Mouse (Mus musculus): ENCODE data around the gene Plpp7. TPM values are rescaled to one million over a fixed set of nuclear protein-coding genes. Genes with fewer than 3 reads are reported as not detected.

Plpp7 gene
- total RNA-seq, 2 experiments from 2014 or later, result 0.33 to 1.2 TPM

- no peak for ATAC-seq (ENCODE audit: poor library complexity, severe bottlenecking)
These were observed 61.3 kb downstream of the Plpp7 start for GRCm38 (mm10) chr2:32156645-32157044.

GRCm38 (mm10) chr2:32157328-32157727 lies 62.0 kb downstream of the Plpp7 start:
- ATAC-seq (ENCODE audit: poor library complexity, severe bottlenecking), result no peak

- no peak for ATAC-seq (ENCODE audit: poor library complexity, severe bottlenecking)
These were observed 63.4 kb downstream of the Plpp7 start for GRCm38 (mm10) chr2:32158616-32159239.

Other genes starting within 250 kb of the Plpp7 start
- not detected in 2 replicates for gene Fibcd1, start 249.5 kb upstream of the Plpp7 start, total RNA-seq (2015)
- gene Fibcd1, start 249.5 kb upstream of the Plpp7 start, total RNA-seq (2017), result 0.04 TPM in 1 of 2 replicates, not detected in the other
- gene Lamc3, start 208.2 kb upstream of the Plpp7 start, total RNA-seq (2015), result not detected in 2 replicates
- gene Lamc3, start 208.2 kb upstream of the Plpp7 start, total RNA-seq (2017), result not detected in 2 replicates
- gene Aif1l, start 145.4 kb upstream of the Plpp7 start, total RNA-seq (2015), result 0.16 TPM in 1 of 2 replicates, not detected in the other
- 2.1 TPM in 1 of 2 replicates, not detected in the other for gene Aif1l, start 145.4 kb upstream of the Plpp7 start, total RNA-seq (2017)
- gene Nup214, start 121.1 kb upstream of the Plpp7 start, total RNA-seq (2015), result 51.5 and 69.1 TPM in 2 replicates
- 32.0 and 37.7 TPM in 2 replicates for gene Nup214, start 121.1 kb upstream of the Plpp7 start, total RNA-seq (2017)
- 14.4 and 14.7 TPM in 2 replicates for gene Fam78a, start 10.7 kb upstream of the Plpp7 start, total RNA-seq (2015)
- 11.7 and 13.1 TPM in 2 replicates for gene Fam78a, start 10.7 kb upstream of the Plpp7 start, total RNA-seq (2017)
- 26.9 and 27.2 TPM in 2 replicates for gene Prrc2b, start 55.6 kb downstream of the Plpp7 start, total RNA-seq (2015)
- gene Prrc2b, start 55.6 kb downstream of the Plpp7 start, total RNA-seq (2017), result 11.5 and 13.9 TPM in 2 replicates
- gene Pomt1, start 141.1 kb downstream of the Plpp7 start, total RNA-seq (2015), result 7.7 and 8.4 TPM in 2 replicates
- gene Pomt1, start 141.1 kb downstream of the Plpp7 start, total RNA-seq (2017), result 15.2 and 17.3 TPM in 2 replicates
- gene Uck1, start 164.6 kb downstream of the Plpp7 start, total RNA-seq (2015), result 18.7 and 29.3 TPM in 2 replicates
- gene Uck1, start 164.6 kb downstream of the Plpp7 start, total RNA-seq (2017), result 19.3 and 19.6 TPM in 2 replicates
- 9.7 and 20.1 TPM in 2 replicates for gene Golga2, start 191.9 kb downstream of the Plpp7 start, total RNA-seq (2015)
- gene Golga2, start 191.9 kb downstream of the Plpp7 start, total RNA-seq (2017), result 51.1 and 55.3 TPM in 2 replicates
- gene Swi5, start 192.5 kb downstream of the Plpp7 start, total RNA-seq (2015), result 114 and 143 TPM in 2 replicates
- gene Swi5, start 192.5 kb downstream of the Plpp7 start, total RNA-seq (2017), result 208 and 230 TPM in 2 replicates

Measured in megakaryocyte, adult 5-6 weeks (primary cell).